Mouse (Mus musculus) liver, postnatal 0 days (tissue): ENCODE measurements around the gene Tnfrsf21. TPM values are rescaled to one million over a fixed set of nuclear protein-coding genes. Genes with fewer than 3 reads are reported as not detected.

Experiments
- ATAC-seq: fragments of 200-750 bp; cut with Nextera tagmentation; 2 replicates; pipeline ENCODE4 v1.8.0; 2017; ENCODE audit warnings: mild to moderate bottlenecking, moderate library complexity
- DNase-seq: peaks from one replicate; pipeline ENCODE4 v3.0.0-alpha.2; 2016
- H3K27ac ChIP-seq: fragments of 300-500 bp; sonication (generic); 2 replicates; pipeline ENCODE4 v1.5.1; 2014; ENCODE audit warnings: antibody characterized with exemption, moderate library complexity, mild to moderate bottlenecking, low read depth
- H3K27me3 ChIP-seq: fragments of 300-500 bp; sonication (generic); 2 replicates; pipeline ENCODE4 v1.6.1; 2014; ENCODE audit warnings: low read length, control low read depth, mixed read lengths; ENCODE audit not compliant: insufficient read depth
- H3K36me3 ChIP-seq: fragments of 300-500 bp; sonication (generic); replicated peaks from 2 replicates; pipeline ENCODE4 v1.6.1; 2014; ENCODE audit warnings: mild to moderate bottlenecking, control low read depth, low read length, moderate library complexity, mixed read lengths; ENCODE audit not compliant: insufficient read depth
- H3K4me1 ChIP-seq: fragments of 300-500 bp; sonication (generic); 2 replicates; pipeline ENCODE4 v1.6.1; 2014; ENCODE audit warnings: antibody characterized with exemption, mild to moderate bottlenecking, control low read depth; ENCODE audit not compliant: insufficient read depth
- H3K4me2 ChIP-seq: fragments of 300-500 bp; sonication (generic); 2 replicates; pipeline ENCODE4 v1.6.1; 2014; ENCODE audit warnings: low read depth, mild to moderate bottlenecking, low read length, moderate library complexity, mixed read lengths
- H3K4me3 ChIP-seq: fragments of 300-500 bp; sonication (generic); 2 replicates; pipeline ENCODE4 v1.5.1; 2014; ENCODE audit warnings: low read depth, low read length
- H3K9ac ChIP-seq: fragments of 300-500 bp; sonication (generic); replicated peaks from 2 replicates; pipeline ENCODE4 v1.6.1; 2014; ENCODE audit warnings: mild to moderate bottlenecking, moderate library complexity
- H3K9me3 ChIP-seq: fragments of 300-500 bp; sonication (generic); 2 replicates; pipeline ENCODE4 v1.6.1; 2016; ENCODE audit warnings: mild to moderate bottlenecking, control low read depth, low read length, mixed read lengths
- CTCF ChIP-seq: sonication (generic); IDR thresholded peaks from 2 replicates; pipeline ENCODE4 v1.5.1; 2016; ENCODE audit warnings: antibody characterized with exemption, low read depth
- EP300 ChIP-seq: IDR thresholded peaks from 2 replicates; pipeline ENCODE4 v1.6.1; 2016; ENCODE audit warnings: antibody characterized with exemption, low read depth, mild to moderate bottlenecking
- WGBS: fragments of 180-500 bp; shearing (Covaris S2); extraction: QIAGEN DNeasy Blood & Tissue Kit; methylation state at CpG from one replicate; pipeline ENCODE4 v1.1.7; 2014; ENCODE audit not compliant: insufficient replicate concordance; 5-methylcytosine and 5-hydroxymethylcytosine counted together
- polyA plus RNA-seq: library from polyadenylated mRNA; unstranded; fragments of >200 nt; fragmentation: Nextera tagmentation; extraction: Ambion mirVana; gene quantifications from 2 replicates; pipeline ENCODE4 v1.2.1, GENCODE M21; 2015

The Tnfrsf21 gene
- polyA plus RNA-seq, 1 experiment from 2014 or later = 15.4 TPM

- Histone ChIP-seq H3K9me3 (no peaks in the 10 kb centered on the region), H3K9ac (no peak overlapping the region), H3K4me2 (no peak overlapping the region), H3K36me3 (no peaks in the 10 kb centered on the region), H3K27me3 (no peaks in the 10 kb centered on the region), H3K27ac (no peak overlapping the region), H3K4me3 (no peak overlapping the region), H3K4me1 (peaks cover 11% of the 10 kb centered on the region; the same call in 1 of the 2 replicates)
- ATAC-seq (no peak), DNase-seq (no peak)
- 55% methylated on average over 7 of the region's 7 CpGs for WGBS
- TF ChIP-seq EP300 (no peak), CTCF (no peak)
These were observed 119.3 kb downstream of the Tnfrsf21 start for GRCm38 (mm10) chr17:43135398-43136265.

- DNase-seq = no peak
- no peaks in the 10 kb centered on the region for H3K27me3 ChIP-seq
- TF ChIP-seq EP300 (no peak), CTCF (no peak)
- WGBS = 56% methylated on average over 4 of the region's 4 CpGs
- no peak overlapping the region for H3K27ac ChIP-seq
- H3K4me2 ChIP-seq = no peak overlapping the region
- no peak for ATAC-seq
- H3K9ac ChIP-seq = no peak overlapping the region
- no peak overlapping the region for H3K4me3 ChIP-seq
- H3K9me3 ChIP-seq = no peaks in the 10 kb centered on the region
- H3K4me1 ChIP-seq = peaks cover 11% of the 10 kb centered on the region; the same call in 1 of the 2 replicates
- H3K36me3 ChIP-seq = no peaks in the 10 kb centered on the region
These were observed 120.4 kb downstream of the Tnfrsf21 start for GRCm38 (mm10) chr17:43136720-43137119.

- Histone ChIP-seq H3K27ac (peak overlapping the region; percentile 79), H3K27me3 (no peaks in the 10 kb centered on the region), H3K36me3 (no peaks in the 10 kb centered on the region), H3K4me3 (no peak overlapping the region), H3K9me3 (no peaks in the 10 kb centered on the region), H3K4me1 (peaks cover 11% of the 10 kb centered on the region; the same call in 1 of the 2 replicates), H3K4me2 (no peak overlapping the region), H3K9ac (no peak overlapping the region)
- DNase-seq = peak; percentile 53
- ATAC-seq = peak; percentile 72
- TF ChIP-seq EP300 = no peak
- no peak for TF ChIP-seq CTCF
- WGBS = 55% methylated on average over 9 of the region's 9 CpGs
These were observed 121.5 kb downstream of the Tnfrsf21 start for GRCm38 (mm10) chr17:43137838-43138237.

GRCm38 (mm10) chr17:43138356-43138755 is 122.0 kb downstream of the Tnfrsf21 start:
- Histone ChIP-seq H3K4me3 (no peak overlapping the region), H3K36me3 (no peaks in the 10 kb centered on the region), H3K9ac (no peak overlapping the region), H3K9me3 (no peaks in the 10 kb centered on the region), H3K27me3 (no peaks in the 10 kb centered on the region), H3K4me2 (no peak overlapping the region; the same call in 1 of the 2 replicates), H3K27ac (peak overlapping the region; percentile 79), H3K4me1 (peaks cover 11% of the 10 kb centered on the region; the same call in 1 of the 2 replicates)
- TF ChIP-seq CTCF = no peak
- peak; percentile 52; the same call in 1 of the 2 replicates for TF ChIP-seq EP300
- DNase-seq = peak; percentile 53
- peak; percentile 90 for ATAC-seq
- WGBS = 38% methylated on average over 7 of the region's 7 CpGs

Other genes starting within 250 kb of the Tnfrsf21 start
- 8.9 and 9.2 TPM in 2 replicates for gene Cd2ap, start 139.9 kb upstream of the Tnfrsf21 start, polyA plus RNA-seq